Mouse (Mus musculus): ENCODE data around the gene Crat. TPM values are rescaled to one million over a fixed set of nuclear protein-coding genes. Genes with fewer than 3 reads are reported as not detected.
A peak's percentile ranks its signal among the peaks of the same experiment; 100 is the strongest.

Gene Crat
- polyA plus RNA-seq, 1 experiment from 2014 or later, result 42.9 TPM

DNA sequence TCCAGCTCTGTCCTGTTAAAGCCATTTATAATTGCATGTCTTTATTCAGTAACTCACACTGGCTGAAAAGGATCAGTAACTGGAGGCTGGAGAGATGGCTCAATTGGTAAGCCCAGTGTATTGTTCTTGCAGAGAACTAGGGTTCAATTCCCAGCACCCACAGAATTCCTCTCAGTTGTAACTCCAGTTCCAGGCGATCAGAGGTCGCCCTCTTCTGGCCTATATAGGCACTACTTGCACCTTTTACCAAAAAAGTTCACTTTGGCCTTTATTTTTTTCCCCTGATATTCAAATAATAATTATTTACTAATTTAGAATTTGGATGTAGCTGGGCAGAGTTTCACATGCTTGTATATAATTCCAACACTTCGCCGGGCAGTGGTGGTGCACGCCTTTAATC is 52.7 kb downstream of the Crat start:
- peaks cover 5% of the 10 kb centered on the region; the same call in 1 of the 2 replicates for H3K36me3 ChIP-seq (ENCODE audit: insufficient read depth, low read length)
- no peak overlapping the region for H3K4me3 ChIP-seq (replicated peaks; ENCODE audit: low read depth, low read length)
- H3K27ac ChIP-seq, result no peak overlapping the region
- peak; percentile 46; the same call in 1 of the 2 replicates for TF ChIP-seq CTCF (IDR thresholded peaks at IDR 0.05; ENCODE audit: low read depth)
- no peaks in the 10 kb centered on the region for H3K9me3 ChIP-seq (replicated peaks; ENCODE audit: low read length)
- no peaks in the 10 kb centered on the region for H3K27me3 ChIP-seq (ENCODE audit: insufficient read depth, low read length)
- DNase-seq (ENCODE audit: low spot score), result no peak
- H3K4me1 ChIP-seq (replicated peaks; ENCODE audit: insufficient read depth, low read length), result peaks cover 25% of the 10 kb centered on the region; the same call in 1 of the 2 replicates
- no peak for ATAC-seq (replicated peaks; ENCODE audit: low FRiP score, low read depth)
- H3K9ac ChIP-seq (ENCODE audit: low read depth, low read length), result no peak overlapping the region
- 80% methylated on average over 5 of the region's 5 CpGs for WGBS
- no peak overlapping the region for H3K4me2 ChIP-seq (ENCODE audit: low read length)

DNA sequence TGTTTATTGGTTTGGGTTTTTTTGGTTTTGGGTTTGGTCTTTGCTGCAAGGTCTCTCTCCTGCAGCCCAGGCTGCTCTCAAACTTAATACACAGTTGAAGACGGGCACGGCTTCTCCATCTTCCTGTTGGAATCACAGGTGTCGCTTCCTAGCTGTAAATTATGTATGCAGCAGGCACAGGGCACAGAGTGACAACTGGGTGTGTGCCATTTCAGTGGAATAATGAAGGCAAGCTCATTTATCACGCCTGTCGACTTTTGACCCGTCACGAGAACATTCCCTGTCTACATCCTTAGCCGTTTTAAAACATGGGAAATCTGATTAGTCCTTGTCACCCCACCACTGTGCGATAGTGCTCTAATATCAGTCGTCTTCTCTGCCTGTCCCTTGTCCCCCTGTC is 55.0 kb downstream of the Crat start:
- Histone ChIP-seq H3K4me1 (replicated peaks; ENCODE audit: insufficient read depth, low read length) (peaks cover 34% of the 10 kb centered on the region), H3K9me3 (replicated peaks; ENCODE audit: low read length) (no peaks in the 10 kb centered on the region), H3K4me3 (replicated peaks; ENCODE audit: low read depth, low read length) (no peak overlapping the region), H3K9ac (ENCODE audit: low read depth, low read length) (no peak overlapping the region), H3K36me3 (ENCODE audit: insufficient read depth, low read length) (no peaks in the 10 kb centered on the region), H3K27ac (no peak overlapping the region), H3K27me3 (ENCODE audit: insufficient read depth, low read length) (no peaks in the 10 kb centered on the region), H3K4me2 (ENCODE audit: low read length) (no peak overlapping the region)
- ATAC-seq (replicated peaks; ENCODE audit: low FRiP score, low read depth) (no peak), DNase-seq (ENCODE audit: low spot score) (no peak)
- no peak for TF ChIP-seq CTCF (IDR thresholded peaks at IDR 0.05; ENCODE audit: low read depth)
- whole genome bisulfite sequencing, result 50% methylated on average over 10 of the region's 10 CpGs

DNA sequence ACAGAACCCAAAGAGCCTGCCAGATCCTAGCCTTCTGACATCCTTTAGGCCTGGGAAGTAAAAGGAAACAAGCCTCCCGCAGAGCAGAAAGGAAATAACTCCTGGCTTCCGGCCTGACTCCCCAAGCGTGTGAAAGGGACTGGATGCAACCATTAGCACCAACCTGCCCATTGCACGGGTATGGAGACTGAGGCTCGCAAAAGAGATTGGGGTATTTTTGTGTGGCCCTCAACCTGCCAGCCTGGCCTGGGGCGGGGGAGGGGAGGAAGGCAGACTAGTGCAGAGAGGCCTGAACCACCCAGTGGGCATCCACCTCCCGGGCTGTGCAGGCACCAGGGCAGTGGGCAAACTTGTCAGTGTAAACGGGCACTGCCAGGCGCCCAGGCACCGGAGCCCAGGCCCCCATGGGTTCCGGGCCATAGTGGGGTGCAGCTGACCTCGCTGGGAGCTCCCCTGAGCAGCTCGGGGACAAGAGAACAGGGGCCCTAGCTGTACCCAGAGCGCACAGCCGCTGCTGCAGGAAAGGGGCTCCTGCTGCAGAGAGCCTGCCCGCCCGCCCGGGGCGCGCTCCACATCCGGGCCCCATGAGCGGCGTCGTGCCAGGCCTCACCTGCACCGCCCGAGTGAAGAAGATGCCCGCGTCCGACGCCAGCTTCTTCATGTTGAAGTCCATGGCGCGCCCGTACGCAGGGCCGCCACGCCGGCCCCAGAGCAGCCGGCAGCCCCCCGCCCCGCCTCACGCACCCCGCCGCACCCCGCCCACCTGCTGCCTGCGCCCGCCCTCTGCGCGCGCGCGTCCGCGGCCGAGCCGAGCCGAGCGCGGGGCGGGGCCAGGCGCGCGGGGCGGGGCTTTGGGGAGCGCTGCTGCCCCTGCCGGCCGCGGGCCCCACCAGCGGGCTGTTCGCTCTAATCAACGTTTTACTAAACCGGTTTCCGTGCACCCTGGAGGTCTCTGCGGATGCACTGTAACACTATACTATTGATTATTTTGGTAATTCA is 56.8 kb downstream of the Crat start, which contains the start of gene Sh3glb2:
Gene Sh3glb2, minus strand, starts transcription at position 805 of the 999 bp plus-strand sequence.
- H3K4me3 ChIP-seq (replicated peaks; ENCODE audit: low read depth, low read length), result peak within 1 kb of the TSS; percentile 71
- no peaks in the 10 kb centered on the region for H3K27me3 ChIP-seq (ENCODE audit: insufficient read depth, low read length)
- peak within 1 kb of the TSS; percentile 80 for H3K27ac ChIP-seq
- no peaks in the 10 kb centered on the region for H3K9me3 ChIP-seq (replicated peaks; ENCODE audit: low read length)
- H3K4me1 ChIP-seq (replicated peaks; ENCODE audit: insufficient read depth, low read length), result peaks cover 22% of the 10 kb centered on the region
- peak; percentile 53; the same call in 1 of the 2 replicates for TF ChIP-seq CTCF (IDR thresholded peaks at IDR 0.05; ENCODE audit: low read depth)
- DNase-seq (ENCODE audit: low spot score) (peak; percentile 92), ATAC-seq (replicated peaks; ENCODE audit: low FRiP score, low read depth) (peak; percentile 76)
- H3K36me3 ChIP-seq (ENCODE audit: insufficient read depth, low read length), result peaks cover 11% of the 10 kb centered on the region; the same call in 1 of the 2 replicates
- peak within 1 kb of the TSS; percentile 95 for H3K4me2 ChIP-seq (ENCODE audit: low read length)
- 2% methylated on average over 65 of the region's 73 CpGs for WGBS
- H3K9ac ChIP-seq (ENCODE audit: low read depth, low read length), result peak within 1 kb of the TSS; percentile 76

DNA sequence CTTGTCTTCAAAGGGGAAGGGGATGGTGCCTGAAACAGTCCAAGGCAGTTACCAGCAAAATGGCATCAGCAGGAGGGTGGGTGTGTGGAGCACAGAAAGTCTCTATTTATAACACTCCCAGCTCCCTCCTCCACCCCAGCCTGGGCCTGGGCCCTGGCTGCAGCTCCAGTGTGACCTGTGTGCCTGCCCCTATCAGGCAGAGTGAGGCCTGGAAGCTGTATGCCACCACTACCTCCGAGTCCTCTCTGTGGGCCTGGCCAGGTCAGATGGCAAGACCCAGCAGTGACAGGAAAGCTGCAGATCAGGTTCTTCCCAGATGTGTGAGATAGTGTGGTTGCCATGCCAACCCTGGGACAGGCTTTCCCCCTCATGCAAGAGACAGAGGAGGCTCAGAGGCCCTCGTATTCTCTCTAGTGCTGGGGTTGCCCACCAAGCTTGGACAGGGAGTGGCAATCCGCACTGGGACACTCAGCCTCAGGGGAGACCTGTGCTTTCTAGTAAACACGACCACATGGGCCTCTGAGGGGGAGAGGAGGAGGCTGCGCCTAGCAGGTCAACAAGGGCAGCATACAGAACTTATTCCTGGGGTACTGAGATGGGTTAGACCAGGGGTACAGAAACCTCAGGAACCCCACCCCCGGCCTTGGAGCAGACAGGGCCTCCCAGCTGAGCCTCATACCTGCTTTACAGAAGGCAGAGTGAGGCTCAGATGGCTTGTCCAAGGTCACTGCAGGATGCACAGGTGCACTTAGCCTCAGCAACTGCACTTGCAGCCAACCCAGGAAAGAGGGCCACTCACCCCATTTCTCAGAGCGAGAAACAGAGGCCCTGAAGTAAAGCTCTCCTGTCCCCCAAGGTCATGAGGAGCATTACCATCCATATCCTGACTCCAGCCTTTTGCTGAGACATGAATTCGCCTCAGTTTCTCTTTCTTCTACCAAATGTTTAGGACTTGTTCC is 57.8 kb downstream of the Crat start:
- H3K4me2 ChIP-seq (ENCODE audit: low read length), result peak overlapping the region; percentile 95
- no peak for DNase-seq (ENCODE audit: low spot score)
- no peaks in the 10 kb centered on the region for H3K9me3 ChIP-seq (replicated peaks; ENCODE audit: low read length)
- ATAC-seq (replicated peaks; ENCODE audit: low FRiP score, low read depth), result no peak
- H3K9ac ChIP-seq (ENCODE audit: low read depth, low read length), result peak overlapping the region; percentile 76; the same call in 1 of the 2 replicates
- 43% methylated on average over 8 of the region's 8 CpGs for WGBS
- 0 out of 2 replicates have a peak overlapping the region, but pooled peaks have one; percentile 80 for H3K27ac ChIP-seq
- H3K36me3 ChIP-seq (ENCODE audit: insufficient read depth, low read length), result peaks cover 15% of the 10 kb centered on the region; the same call in 1 of the 2 replicates
- H3K27me3 ChIP-seq (ENCODE audit: insufficient read depth, low read length), result no peaks in the 10 kb centered on the region
- peaks cover 22% of the 10 kb centered on the region for H3K4me1 ChIP-seq (replicated peaks; ENCODE audit: insufficient read depth, low read length)
- no peak for TF ChIP-seq CTCF (IDR thresholded peaks at IDR 0.05; ENCODE audit: low read depth)
- H3K4me3 ChIP-seq (replicated peaks; ENCODE audit: low read depth, low read length), result peak overlapping the region; percentile 71

DNA sequence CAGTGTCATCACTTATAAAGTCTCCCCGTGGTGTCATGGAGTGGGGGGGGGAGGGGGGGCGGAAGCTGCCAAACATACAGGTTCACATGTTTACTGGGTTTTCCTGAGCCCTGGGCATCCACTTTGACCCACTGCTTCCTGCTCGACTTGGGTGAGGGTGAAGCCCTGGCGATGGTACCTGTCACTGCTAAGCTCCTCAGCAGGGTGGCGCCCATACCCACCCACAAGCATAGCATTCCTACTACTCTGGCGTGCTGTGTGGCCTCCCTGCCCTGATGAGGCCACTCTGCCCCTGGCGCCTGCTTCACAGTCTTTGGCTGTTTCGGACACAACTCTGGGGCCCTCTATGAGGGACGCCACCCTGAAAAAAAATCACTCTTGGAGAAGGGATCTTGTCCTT is 58.7 kb downstream of the Crat start:
- DNase-seq (ENCODE audit: low spot score), result no peak
- Histone ChIP-seq H3K4me3 (replicated peaks; ENCODE audit: low read depth, low read length) (no peak overlapping the region), H3K4me2 (ENCODE audit: low read length) (no peak overlapping the region), H3K27me3 (ENCODE audit: insufficient read depth, low read length) (no peaks in the 10 kb centered on the region), H3K9me3 (replicated peaks; ENCODE audit: low read length) (no peaks in the 10 kb centered on the region), H3K27ac (no peak overlapping the region), H3K36me3 (ENCODE audit: insufficient read depth, low read length) (peaks cover 21% of the 10 kb centered on the region; the same call in 1 of the 2 replicates), H3K4me1 (replicated peaks; ENCODE audit: insufficient read depth, low read length) (peaks cover 22% of the 10 kb centered on the region), H3K9ac (ENCODE audit: low read depth, low read length) (no peak overlapping the region)
- no peak for ATAC-seq (replicated peaks; ENCODE audit: low FRiP score, low read depth)
- no peak for TF ChIP-seq CTCF (IDR thresholded peaks at IDR 0.05; ENCODE audit: low read depth)
- WGBS, result 62% methylated on average over 9 of the region's 9 CpGs
